Mouse (Mus musculus) T-helper 17 cell (primary cell): ENCODE data around the gene Itga8.

Source experiments
- in situ Hi-C, 2 experiments: fragments of 300-600 bp; cut with MboI, MseI; formaldehyde crosslinking; loops; 1 replicate in 1 of 2; 2 replicates in 1 of 2; pipeline ENCODE4 v1.15.1; 2025; ENCODE audit warnings: high pct_unique_total_duplicates in 2 of 2

The Itga8 gene

DNA sequence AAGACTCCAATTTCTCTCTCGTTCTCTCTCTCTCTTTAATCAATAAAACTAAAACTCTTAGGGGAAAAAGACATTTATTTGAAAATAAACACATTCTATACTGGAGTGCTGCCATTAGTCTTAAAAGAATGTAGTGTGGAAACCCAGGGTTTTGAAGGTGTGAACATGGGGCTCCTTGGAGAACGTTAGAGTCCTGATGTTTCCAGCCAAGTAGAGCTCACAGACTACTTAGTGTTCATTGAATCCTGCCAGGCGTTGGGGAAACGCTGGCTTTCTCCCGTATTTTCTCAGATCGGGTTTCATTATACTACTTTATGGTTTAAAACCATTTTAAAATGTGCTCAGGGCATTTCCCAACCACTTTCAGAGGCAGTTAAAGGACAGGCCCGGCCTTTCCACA is 103.0 kb downstream of the Itga8 start:
- in situ Hi-C loops = no loop called here

DNA sequence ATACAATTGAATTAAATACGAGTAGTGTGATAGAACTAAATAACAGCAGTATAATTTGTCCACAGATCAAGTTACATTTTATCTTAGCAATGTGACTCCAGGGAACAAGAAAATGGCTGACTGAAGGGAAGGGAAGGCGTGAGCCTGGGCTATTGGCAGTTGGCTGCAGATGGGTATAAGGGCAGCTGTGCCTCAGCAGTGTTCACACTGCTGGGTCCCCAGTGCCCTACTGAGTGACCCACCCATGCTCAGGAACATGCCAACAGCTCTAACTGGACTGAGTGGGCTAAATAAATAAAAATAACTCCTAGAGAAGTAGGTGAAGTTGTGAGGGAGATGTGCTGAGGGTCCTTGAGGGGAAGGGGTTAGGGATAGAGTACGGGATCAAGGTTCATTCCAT is 103.5 kb downstream of the Itga8 start:
- in situ Hi-C loops = no loop called here

DNA sequence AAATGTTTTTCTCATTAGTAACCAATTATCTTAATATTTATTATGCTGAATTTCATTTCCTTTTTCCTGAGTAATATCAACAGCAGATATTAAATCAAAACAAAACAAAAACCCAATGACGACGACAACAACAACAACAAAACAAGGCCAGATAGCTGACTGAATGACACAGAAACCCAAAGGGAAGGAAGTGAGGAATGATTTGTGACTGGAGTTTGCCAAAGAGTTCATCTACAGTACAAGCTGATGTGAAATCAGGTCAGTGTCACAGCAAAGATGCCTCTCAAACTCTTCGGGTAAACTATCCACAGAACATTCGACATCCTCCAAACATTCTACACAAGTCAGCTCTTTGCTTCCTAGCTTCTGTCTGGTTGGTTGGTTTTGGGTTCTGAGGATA is 104.0 kb downstream of the Itga8 start:
- in situ Hi-C loops = no loop called here

DNA sequence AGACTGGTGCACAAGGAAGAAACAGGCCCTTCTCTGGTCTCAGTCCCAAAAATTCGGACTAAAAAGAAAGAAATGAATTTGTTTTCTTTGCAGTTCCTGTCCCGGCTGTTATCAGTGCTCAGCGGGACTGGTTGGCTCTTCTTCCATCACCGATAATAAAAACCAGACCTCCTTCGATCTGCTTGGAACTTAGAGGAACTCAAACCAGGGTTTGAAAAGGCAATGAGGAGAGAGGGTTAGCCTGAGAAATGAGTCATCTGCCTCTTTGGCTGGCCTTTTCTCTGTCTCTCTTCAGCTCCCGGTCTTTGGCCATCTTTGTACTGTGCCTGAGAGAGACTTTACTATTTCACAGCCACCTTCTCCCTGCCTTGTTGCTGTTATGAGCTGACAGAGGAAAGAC is 112.7 kb downstream of the Itga8 start:
- in situ Hi-C loops = no loop called here

DNA sequence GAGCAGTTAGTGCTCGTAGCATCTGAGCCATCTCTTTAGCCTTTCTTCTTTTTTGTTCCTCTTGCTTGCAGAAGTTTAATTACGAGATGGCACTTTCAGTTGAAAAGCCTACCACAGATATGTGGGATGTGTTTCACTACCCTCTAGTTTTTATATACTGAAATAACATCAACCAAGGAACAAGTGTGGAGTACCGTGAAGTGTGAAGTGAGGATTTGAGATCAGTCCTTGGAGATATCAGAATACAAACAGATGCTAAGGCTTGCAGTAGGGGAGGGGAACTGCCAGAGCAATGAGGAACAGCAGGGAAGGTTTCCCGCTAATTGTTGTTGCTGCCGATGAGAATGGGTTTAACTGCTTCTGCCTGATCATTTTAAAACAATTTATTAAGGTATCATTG is 114.1 kb downstream of the Itga8 start:
- in situ Hi-C loops = no loop called here

DNA sequence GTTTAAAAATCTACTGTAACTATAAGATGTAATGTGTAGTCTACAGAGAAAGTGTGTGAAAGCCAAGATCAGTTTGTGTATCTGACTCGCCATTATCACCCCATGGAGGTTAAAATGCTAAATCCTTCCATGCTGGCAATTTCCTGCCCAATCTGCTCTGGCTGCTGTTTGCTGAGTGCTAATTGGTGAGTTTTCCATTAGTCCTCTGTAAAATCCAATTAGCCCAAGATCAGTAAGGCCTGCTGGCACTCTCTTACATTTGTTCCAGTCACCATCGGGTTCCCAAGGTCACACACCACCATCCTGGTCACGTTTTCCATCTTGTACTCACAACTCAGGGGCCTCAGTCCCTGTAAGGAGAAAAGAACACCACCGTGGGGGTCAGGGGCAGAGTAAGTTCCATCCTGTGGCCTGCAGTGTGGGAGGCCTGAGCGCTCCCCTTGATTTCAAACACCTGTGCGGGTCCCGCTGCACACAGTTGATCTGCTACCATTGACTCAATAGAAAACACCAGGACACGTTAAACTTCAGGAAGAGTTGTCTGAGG is 119.2 kb downstream of the Itga8 start:
- in situ Hi-C loops = no loop called here

DNA sequence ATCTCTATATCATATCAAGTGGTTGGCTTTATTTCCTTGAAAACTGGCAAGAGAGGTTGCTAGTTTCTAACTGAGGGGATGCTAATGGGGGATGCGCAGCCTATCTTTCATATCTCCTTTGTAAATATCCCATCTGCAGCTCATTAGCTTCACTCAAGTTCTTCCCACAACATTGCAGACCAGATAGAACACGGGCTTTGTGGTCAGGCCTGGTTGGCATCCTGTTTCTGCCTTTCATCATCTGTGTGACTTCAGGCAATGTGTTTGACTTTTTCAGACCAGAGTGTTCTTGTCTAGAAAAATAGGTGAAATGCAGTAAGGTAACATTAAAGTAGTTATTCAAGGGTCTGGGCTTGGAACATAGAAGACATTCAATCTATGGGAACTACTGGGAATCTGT is 121.1 kb downstream of the Itga8 start:
- in situ Hi-C loops = no loop called here

DNA sequence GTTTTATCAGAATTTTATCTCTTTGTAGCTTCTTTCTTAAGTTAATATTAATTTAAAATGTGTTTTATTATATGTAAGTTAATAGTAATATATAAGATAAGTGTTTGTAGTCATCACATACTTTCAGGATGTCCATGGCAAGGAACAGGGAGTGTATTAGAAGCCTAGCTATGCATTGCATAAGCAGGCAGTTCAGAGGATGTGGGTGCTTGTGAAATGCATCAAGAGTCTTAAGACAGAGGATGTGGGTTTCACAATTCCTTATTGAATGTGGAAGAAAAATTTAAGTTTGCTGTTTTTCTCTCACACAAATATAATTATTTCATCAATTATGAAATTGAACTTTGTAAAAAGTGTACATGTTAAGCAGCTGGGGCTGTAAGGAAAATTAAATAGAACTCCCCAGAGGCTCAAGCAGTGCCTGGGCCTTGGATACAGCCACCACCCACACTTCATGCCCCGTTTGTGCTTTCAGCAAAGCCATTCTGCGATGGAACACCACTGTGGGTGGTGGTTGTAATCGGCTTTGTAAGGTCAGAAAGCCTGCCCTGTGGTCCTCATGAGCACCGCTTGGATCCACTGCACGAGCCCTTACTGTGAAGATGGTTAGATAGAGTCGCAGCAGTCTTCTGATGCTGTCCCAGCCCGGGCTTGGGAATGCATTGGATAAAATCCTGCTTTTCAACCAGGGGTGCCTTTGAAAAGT is 126.8 kb downstream of the Itga8 start:
- in situ Hi-C loops = loop anchor here in 1 of 2 experiments (5.0 kb wide), 1 partner anchor 38 kb away; no protein-coding TSS in a partner anchor

DNA sequence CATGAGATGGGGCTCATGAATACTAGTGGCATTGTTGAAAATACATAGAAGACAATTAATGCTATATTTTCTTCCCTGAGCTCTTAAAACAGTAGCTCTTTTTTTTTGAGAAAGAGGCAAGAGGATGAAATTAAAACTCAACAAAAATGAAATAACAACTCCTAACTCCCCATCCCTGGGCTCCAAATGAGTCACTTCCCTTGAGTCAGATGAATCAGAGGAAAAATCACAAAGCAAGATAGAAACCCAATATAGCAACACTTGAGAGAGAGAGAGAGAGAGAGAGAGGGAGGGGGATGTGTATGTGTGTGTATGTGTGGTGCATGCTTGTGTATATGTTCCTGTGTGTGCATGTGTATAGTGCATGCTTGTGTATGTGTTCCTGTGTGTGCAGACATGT is 131.5 kb downstream of the Itga8 start:
- in situ Hi-C loops = no loop called here

DNA sequence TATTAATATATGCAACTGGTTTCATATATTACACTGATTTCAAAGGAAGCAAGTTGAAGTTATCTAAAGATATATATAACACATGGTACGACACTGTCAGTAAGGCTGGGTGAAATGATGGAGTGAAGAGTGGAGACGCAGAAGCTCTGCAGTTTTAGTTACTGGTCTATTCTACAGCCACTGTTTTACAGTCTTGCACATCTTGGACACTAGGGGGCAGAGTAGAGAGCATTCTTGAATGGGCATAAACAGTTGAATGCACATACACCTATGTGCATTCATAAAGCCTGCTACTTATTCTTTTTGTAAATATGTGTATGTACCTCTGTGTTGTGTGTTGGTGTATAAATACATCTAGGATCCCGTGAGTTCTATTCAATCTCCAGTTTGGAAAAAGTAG is 141.2 kb downstream of the Itga8 start:
- in situ Hi-C loops = no loop called here

DNA sequence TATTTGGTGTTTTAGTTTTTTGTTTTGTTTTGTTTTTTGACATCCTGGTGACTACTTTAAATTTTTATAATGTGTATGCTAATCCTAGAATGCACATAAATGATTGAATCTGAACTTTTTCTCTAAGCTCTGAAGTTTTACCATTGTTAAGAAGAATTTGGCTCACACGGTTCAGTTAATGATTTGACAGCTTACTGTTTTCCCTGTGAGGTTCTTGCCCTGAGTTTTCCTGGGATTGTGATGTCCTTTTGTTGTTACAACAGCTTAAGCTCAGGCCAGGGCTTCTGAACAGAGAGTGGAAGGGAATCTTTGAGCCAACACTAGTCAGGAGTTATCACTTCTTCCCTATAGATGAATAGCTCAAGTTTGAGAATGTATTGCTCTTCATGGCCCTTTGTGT is 144.7 kb downstream of the Itga8 start:
- in situ Hi-C loops = no loop called here

DNA sequence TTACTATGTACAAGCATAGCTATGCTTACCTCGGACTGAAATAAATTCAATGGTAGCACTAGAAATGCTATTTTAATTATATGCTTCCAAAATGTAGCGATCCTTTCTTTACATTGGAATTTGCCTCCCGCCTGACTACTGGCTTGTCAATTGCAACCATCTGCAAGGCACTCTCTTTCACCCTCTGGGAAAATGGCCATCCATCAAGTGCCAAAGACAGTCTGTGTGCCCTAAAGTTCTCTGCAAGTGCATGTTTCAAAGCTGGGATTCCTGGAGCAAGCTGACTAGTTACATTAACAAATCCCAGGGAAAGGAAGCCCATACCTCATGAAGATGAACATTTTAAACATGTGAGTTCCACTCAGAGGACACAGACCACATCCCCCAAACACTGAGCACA is 145.3 kb downstream of the Itga8 start:
- in situ Hi-C loops = no loop called here

DNA sequence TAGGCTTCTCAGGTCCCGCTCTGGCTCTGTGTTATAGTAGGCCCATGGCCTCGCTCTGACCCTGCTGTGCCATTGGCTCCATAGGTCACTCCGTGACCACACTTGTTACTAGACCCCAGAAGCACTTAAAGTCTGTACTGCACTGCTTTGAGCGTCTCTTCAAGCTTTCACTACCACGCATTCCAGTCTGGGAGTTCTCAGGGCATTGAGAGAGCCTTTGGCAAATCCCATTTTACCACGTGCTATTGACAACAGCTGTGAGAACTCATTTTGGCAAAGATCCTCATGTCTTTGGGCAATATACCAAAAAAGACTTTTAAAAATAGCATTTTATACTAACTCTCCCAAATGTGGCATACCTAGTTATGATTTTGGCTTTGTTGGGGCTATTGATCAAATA is 147.0 kb downstream of the Itga8 start:
- in situ Hi-C loops = no loop called here

DNA sequence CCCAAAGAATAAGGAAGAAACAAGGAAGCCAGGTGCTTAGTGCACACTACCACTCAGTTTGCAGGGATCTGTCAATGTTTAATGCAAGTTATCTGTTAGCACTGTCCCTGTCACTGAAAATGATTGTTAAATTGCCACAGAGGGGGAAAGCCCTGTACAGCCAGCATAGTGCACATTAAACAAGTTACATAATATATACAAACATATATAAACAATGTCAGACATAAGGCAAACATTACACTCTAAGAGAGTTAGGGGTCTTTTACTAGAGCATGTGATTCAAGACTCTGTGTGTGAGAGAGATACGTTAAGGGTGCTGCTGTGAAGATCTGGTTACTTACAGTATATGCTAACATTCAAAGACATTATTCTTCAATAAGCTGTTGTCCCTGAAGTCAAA is 148.2 kb downstream of the Itga8 start:
- in situ Hi-C loops = no loop called here

DNA sequence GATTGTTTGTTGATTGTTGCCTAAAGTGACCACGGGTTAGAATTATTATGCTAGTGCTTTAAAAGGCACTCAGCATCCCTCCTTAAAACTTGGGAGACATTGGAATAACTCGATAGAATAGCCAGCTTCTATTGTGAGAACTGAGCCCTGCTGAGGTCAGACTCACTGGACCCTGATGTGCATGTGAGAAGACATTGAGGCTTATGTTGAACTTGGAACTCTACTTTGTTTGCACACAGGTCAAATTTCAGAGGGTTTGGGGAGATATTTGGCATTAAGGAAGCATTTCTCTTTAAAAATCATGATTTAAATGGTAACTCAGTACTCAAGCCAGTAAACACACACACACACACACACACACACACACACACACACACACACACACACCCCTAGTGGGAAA is 153.8 kb downstream of the Itga8 start:
- in situ Hi-C loops = no loop called here

DNA sequence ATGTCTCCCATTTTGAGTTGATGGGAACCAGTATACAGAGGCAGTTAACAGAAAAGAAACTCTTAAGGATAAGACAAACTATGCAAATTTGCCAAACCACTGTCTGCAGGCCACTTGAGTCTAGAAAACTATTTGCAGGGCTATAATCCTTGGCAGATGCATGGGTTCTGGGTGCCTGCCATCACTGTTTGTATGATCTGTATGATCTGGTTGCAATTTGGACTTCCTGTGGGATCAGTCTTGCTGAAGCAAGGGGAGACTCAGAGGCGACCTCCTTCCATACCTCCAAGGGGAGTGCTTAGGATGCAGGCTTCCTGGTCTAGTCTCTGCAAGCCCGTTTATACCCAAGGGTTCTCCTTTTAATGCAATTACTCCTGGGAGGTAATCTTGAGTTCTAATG is 155.1 kb downstream of the Itga8 start:
- in situ Hi-C loops = no loop called here

DNA sequence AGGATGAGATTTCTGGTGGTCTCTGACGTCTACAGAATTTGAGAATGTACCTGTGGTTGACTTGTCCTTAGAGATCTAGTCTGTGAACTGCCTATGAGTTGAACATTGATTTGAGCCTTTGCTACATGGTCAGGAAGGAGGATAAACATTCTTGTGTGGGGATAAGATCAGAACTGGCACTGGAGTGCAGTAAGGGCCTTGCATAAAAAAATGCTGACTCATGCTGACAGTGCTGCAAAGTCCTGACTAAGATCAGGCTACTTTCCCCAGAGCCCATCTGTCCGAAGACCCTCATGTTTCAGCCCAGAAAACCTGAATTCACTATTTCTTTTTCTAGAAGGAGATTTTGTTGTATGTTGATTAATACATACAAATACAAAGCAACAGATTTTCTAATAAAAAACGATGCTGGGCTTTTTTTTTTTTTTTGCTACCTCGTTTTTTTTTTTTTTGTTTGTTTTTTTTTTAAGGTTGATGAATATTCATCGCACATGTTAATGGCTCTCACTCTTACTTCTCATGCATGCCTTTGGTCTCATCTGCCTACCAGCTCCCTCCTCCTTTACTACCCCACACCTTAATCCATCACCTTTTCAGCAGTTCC is 162.9 kb downstream of the Itga8 start:
- in situ Hi-C loops = loop anchor here in 1 of 2 experiments (5.0 kb wide), 1 partner anchor 38 kb away; no protein-coding TSS in a partner anchor

DNA sequence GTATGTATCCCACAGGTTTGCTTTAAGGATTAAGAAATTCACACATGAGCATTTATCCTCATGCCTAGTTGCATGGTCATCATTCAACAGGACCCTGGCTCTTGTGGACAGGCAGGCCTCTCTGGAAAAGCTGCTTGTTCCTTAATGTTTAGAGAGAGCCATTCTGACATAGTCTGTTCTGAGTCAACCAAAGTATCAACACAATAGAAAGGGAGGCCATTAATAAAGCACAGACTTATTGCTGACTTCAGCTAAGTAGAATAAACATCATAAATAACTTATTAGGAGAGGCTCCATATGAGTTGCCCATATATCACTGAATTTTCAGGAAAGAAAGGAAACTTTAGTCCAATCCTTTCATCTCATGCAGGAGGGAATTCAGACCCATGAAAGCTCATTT is 175.1 kb downstream of the Itga8 start:
- in situ Hi-C loops = no loop called here

DNA sequence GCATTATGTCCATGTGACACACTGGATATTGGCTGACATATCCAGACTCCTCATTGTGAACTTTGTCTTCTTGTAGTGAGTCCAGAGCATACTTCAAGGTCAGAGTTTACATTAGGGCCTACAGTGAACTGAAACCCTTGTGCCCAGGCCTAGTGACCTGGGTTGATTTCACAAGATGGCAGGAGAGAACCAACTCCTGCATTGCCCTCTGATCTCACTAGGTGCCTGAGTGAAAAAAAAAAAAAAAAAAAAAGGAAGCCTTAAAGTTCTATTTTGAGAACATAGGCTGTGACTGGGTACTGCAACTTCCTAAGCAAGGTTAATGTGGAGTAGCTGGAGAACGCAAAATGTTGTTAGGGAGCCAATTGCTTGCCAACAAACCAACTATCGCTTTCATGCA is 186.2 kb downstream of the Itga8 start:
- in situ Hi-C loops = no loop called here

DNA sequence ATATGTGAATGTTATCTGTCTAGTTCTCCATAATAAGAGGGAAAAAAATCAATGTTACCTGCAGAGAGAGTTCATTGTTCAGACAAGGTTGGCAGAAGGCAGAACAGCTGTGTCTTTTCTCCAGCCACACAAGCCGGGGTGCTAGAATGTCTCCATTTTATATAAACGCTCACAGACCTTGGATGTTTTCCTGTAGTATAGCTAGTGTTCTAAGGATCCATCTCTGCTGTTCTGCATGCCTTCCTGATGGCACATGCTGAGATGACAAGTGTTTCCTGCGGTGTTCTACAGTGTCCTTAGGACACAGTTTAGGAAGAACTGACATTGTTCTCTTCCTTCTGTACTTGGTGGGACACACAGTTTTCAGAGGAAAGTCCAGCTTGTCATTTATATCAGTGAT is 192.4 kb downstream of the Itga8 start:
- in situ Hi-C loops = no loop called here

DNA sequence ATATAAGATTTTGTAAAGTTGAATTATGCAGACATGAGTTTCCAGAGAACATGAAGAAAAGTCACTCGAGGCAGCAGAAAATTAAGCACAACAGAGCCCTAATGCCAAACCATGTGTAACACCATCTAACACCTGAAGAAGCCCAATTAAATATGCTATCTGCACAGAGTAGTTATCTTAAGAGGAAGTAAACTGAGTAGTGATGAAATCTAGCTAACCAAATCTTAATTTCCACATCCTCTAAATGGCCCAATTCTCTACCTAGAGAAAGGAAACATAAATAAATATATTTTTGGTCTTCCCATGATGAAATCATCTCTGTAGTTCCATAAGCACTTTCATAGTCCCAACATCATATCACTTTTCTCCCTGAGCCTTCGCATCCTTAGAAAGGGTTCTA is 193.4 kb downstream of the Itga8 start:
- in situ Hi-C loops = no loop called here

DNA sequence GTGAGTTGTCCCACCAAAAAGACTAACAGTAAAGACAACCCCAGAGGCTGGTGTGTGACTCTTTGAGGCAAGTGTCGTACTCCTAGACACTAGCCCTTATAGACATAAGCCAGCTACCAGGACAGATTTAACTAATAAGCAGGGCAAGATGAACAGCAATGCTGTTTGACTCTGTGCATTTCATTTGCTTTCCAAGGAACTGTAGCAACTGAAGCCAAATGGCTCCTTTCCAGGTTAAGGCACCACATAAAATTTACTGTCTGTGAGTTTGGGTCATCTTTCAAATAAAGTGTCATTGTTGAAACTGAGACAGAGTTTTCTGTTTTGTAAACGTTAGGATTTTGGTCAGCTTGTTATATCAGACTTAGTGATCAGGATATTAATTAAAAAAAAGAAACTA is 194.5 kb downstream of the Itga8 start:
- in situ Hi-C loops = no loop called here

DNA sequence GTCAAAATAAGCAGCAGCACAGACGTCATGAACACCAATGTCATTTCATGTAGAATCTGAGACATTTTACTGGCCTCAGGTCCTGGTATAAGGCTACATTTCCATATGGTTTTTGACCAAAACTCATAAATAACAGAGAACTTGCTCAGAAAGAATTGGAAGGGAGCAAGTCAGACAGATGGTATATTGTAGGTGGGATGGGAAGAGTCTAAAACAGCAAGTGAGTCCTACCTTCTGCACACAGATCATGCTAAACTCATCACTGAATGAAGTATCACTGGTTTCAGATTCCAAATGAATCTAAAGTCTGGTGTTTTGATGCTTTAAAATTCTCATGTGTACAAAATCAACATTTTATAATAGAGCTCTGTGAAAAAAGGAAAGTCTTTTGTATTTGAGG is 198.5 kb downstream of the Itga8 start:
- in situ Hi-C loops = no loop called here
